Mouse (Mus musculus) lung, embryonic 16.5 days (tissue): ENCODE measurements around the gene Sap30l. TPM values are rescaled to one million over a fixed set of nuclear protein-coding genes. Genes with fewer than 3 reads are reported as not detected.

Experiments used
- ATAC-seq: fragments of 200-750 bp; cut with Nextera tagmentation; 2 replicates; pipeline ENCODE4 v1.8.0; 2017; ENCODE audit warnings: low read depth, mild to moderate bottlenecking, moderate library complexity
- H3K27ac ChIP-seq: fragments of 300-500 bp; sonication (generic); 2 replicates; pipeline ENCODE4 v1.5.1; 2014; ENCODE audit warnings: mild to moderate bottlenecking, control low read depth, low read length
- H3K27me3 ChIP-seq: fragments of 300-500 bp; sonication (generic); 2 replicates; pipeline ENCODE4 v1.6.1; 2014; ENCODE audit warnings: low read depth, low read length, mixed read lengths; ENCODE audit not compliant: control insufficient read depth, insufficient read depth
- H3K36me3 ChIP-seq: fragments of 300-500 bp; sonication (generic); 2 replicates; pipeline ENCODE4 v1.6.1; 2014; ENCODE audit warnings: low read length; ENCODE audit not compliant: control insufficient read depth, insufficient read depth
- H3K4me1 ChIP-seq: fragments of 300-500 bp; sonication (generic); replicated peaks from 2 replicates; pipeline ENCODE4 v1.6.1; 2014; ENCODE audit warnings: low read length, mixed read lengths; ENCODE audit not compliant: control insufficient read depth, insufficient read depth
- H3K4me2 ChIP-seq: fragments of 300-500 bp; sonication (generic); 2 replicates; pipeline ENCODE4 v1.6.1; 2014; ENCODE audit warnings: low read depth, low read length, control low read depth
- H3K4me3 ChIP-seq: fragments of 300-500 bp; sonication (generic); 2 replicates; pipeline ENCODE4 v1.5.1; 2014; ENCODE audit warnings: mild to moderate bottlenecking, low read length, control low read depth
- H3K9ac ChIP-seq: fragments of 300-500 bp; sonication (generic); 2 replicates; pipeline ENCODE4 v1.6.1; 2014; ENCODE audit warnings: low read length, control low read depth
- H3K9me3 ChIP-seq: fragments of 300-500 bp; sonication (generic); 2 replicates; pipeline ENCODE4 v1.6.1; 2016; ENCODE audit warnings: low read length; ENCODE audit not compliant: control insufficient read depth
- WGBS: fragments of 180-500 bp; shearing (Covaris S2); extraction: QIAGEN DNeasy Blood & Tissue Kit; methylation state at CpG from one replicate; pipeline ENCODE4 v1.1.7; 2014; 5-methylcytosine and 5-hydroxymethylcytosine counted together
- polyA plus RNA-seq: library from polyadenylated mRNA; unstranded; fragments of >200 nt; fragmentation: Nextera tagmentation; extraction: Ambion mirVana; gene quantifications from 2 replicates; pipeline ENCODE4 v1.2.1, GENCODE M21; 2015

Gene Sap30l
- polyA plus RNA-seq, 1 experiment from 2014 or later = 6.1 TPM

DNA sequence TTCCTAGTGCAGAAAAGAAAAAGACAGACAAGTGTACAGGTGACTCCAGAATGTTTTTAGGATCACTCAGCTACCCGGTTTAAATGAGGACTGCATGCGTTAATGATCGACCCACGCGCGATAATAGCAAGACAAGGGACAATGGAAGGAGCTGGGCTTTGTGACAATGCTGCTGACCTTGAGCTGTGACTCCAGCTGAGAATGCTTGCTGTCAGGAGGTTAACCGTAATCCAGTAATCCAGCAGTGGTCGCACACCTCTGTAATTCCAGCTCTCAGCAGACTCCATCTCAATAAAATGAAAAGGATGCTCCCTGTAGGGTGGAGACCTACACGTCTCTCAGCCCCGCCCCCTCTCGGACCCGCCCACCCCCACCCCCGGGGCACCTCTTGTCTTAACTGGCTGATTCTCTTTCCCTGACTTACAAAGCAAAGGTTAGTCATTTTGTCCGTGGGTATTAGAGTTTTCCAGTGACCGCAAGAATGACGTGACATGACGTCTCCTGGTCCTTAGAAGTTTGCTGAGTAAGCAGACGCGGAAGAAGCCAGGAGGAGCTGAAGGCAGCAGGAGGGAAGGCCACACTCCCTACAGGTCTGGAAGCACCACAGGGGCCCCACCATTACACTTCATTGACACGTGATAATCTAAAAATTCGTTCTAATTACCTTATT, 10.4 kb upstream of the Sap30l start:
- ATAC-seq = no peak
- no peak overlapping the region for H3K27ac ChIP-seq
- H3K27me3 ChIP-seq = no peaks in the 10 kb centered on the region
- no peaks in the 10 kb centered on the region for H3K36me3 ChIP-seq
- no peak overlapping the region for H3K9ac ChIP-seq
- H3K4me1 ChIP-seq = no peaks in the 10 kb centered on the region
- no peaks in the 10 kb centered on the region for H3K9me3 ChIP-seq
- 28% methylated on average over 21 of the region's 21 CpGs for whole genome bisulfite sequencing
- H3K4me3 ChIP-seq = no peak overlapping the region
- H3K4me2 ChIP-seq = no peak overlapping the region

- Histone ChIP-seq H3K4me1 (peaks cover 2% of the 10 kb centered on the region), H3K9ac (no peak overlapping the region), H3K4me2 (no peak overlapping the region), H3K27ac (no peak overlapping the region), H3K9me3 (no peaks in the 10 kb centered on the region), H3K27me3 (no peaks in the 10 kb centered on the region), H3K4me3 (no peak overlapping the region), H3K36me3 (no peaks in the 10 kb centered on the region)
- 32% methylated on average over 6 of the region's 6 CpGs for WGBS
- ATAC-seq = no peak
These were observed 6.4 kb upstream of the Sap30l start for GRCm38 (mm10) chr11:57795086-57795485.

GRCm38 (mm10) chr11:57797828-57798227, 3.6 kb upstream of the Sap30l start:
- 84% methylated on average over 8 of the region's 9 CpGs for WGBS

DNA sequence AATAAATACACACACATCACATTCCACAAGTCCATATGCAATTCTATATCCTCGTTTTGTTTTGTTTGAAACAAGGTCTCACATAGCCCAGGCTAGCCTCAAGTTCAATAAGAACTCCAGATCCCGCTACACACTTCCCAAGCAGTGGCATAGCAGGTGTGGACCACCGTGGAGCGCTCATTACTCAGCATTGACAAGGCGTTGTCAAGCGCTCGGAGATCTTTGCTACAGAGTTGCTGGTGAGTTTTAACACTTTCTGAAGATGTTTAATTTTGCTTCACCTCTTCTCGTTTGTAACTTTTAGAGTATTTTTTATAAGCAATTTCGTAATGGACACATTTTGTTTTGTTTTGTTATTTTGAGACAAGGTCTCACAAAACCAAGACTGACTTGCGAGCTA, 2.0 kb upstream of the Sap30l start:
- H3K4me2 ChIP-seq = no peak overlapping the region
- ATAC-seq = no peak
- peaks cover 19% of the 10 kb centered on the region for H3K4me1 ChIP-seq
- H3K27me3 ChIP-seq = no peaks in the 10 kb centered on the region
- H3K4me3 ChIP-seq = no peak overlapping the region
- WGBS = 68% methylated on average over 10 of the region's 10 CpGs
- H3K27ac ChIP-seq = no peak overlapping the region
- H3K9ac ChIP-seq = no peak overlapping the region
- no peaks in the 10 kb centered on the region for H3K36me3 ChIP-seq
- no peaks in the 10 kb centered on the region for H3K9me3 ChIP-seq

More at GRCm38 (mm10) chr11:57797828-57798227, 3.6 kb upstream of the Sap30l start:
- no peaks in the 10 kb centered on the region for H3K9me3 ChIP-seq
- no peaks in the 10 kb centered on the region for H3K27me3 ChIP-seq
- H3K4me1 ChIP-seq = peaks cover 11% of the 10 kb centered on the region
- H3K4me2 ChIP-seq = no peak overlapping the region
- no peaks in the 10 kb centered on the region for H3K36me3 ChIP-seq
- H3K9ac ChIP-seq = no peak overlapping the region
- ATAC-seq = no peak
- no peak overlapping the region for H3K4me3 ChIP-seq
- no peak overlapping the region for H3K27ac ChIP-seq

DNA sequence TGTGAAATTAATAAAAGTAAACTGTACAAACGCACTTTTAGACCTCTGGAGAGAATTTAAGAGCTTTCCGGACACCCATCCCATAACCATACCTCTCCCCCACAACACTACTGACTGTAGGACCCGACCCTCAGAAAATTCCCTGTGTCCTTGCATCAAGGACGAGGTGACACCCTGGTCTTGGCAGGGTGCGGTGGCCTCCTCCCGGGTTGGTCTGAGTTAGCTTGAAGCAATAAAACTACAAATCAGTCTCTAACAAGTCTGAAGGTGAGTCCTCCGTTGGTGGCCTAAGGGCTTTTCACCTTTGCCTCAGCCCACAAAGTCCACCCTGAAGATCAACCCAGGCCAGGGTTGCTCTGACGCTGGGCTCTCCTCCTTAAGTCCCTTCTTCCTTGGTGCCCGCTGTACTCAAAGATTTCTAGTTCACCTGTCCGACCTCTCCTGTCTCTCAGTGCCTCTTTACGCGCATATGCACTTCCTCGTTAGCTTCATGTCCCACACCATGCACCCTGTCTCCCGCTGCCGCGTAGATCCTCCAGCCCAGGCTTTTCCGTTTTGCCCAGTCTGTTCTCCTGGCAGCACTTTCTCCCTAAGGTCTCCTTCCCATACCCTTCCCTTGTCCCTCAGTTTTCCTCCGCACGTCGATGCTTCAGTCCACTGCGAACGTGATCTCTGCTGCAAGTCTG, 1.0 kb upstream of the Sap30l start:
- no peak for ATAC-seq

DNA sequence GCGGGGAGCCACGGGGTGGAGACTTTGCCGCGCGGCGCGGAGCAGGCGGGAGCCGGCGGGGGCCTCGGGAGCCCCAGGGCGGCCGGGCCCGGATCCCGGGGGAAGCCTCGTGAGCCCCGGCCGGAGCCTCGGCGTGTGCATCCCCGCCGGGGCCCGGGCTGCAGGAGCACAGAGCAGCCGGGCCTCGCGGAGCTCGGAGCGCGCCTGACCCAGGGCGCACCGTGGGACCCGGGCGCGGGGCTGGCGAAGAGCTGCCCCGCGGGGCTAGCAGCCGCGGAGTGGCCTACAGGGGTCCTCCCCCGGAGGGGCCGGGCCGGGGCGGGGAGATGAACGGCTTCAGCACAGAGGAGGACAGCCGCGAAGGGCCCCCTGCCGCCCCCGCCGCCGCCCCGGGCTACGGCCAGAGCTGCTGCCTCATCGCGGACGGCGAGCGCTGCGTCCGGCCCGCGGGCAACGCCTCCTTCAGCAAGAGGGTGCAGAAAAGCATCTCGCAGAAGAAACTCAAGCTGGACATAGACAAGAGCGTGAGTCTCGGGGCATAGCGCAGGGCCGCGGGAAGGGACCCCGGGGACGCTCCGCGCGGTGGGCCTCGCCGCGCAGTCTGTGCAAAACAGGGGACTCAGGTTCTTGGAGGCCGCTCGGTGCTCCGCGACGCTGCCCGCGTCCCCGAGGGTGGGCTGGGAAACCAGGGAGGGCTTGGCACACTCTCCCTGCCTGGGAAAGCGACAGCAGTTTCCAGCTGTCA, 501 bp downstream of the Sap30l start:
- WGBS = under 1% methylated on average over 81 of the region's 85 CpGs
- ATAC-seq = peak; percentile 72

More for the DNA sequence above, 1.0 kb upstream of the Sap30l start:
- Histone ChIP-seq H3K9me3 (no peaks in the 10 kb centered on the region), H3K27ac (peak overlapping the region; percentile 52), H3K4me3 (peak overlapping the region; percentile 90), H3K4me1 (peaks cover 19% of the 10 kb centered on the region), H3K4me2 (peak overlapping the region; percentile 94), H3K36me3 (no peaks in the 10 kb centered on the region), H3K27me3 (no peaks in the 10 kb centered on the region), H3K9ac (peak overlapping the region; percentile 92)
- WGBS = 15% methylated on average over 22 of the region's 22 CpGs

GRCm38 (mm10) chr11:57802511-57802870, 1.1 kb downstream of the Sap30l start:
- Histone ChIP-seq H3K9me3 (no peaks in the 10 kb centered on the region), H3K4me1 (peaks cover 19% of the 10 kb centered on the region), H3K9ac (peak overlapping the region; percentile 92), H3K36me3 (peaks cover 2% of the 10 kb centered on the region; the same call in 1 of the 2 replicates), H3K4me3 (peak overlapping the region; percentile 90), H3K4me2 (peak overlapping the region; percentile 99), H3K27ac (peak overlapping the region; percentile 29), H3K27me3 (no peaks in the 10 kb centered on the region)
- WGBS = under 1% methylated on average over 18 of the region's 18 CpGs
- no peak for ATAC-seq

More for the DNA sequence above, 501 bp downstream of the Sap30l start:
- Histone ChIP-seq H3K27ac (peak overlapping the region; percentile 29), H3K9ac (peak overlapping the region; percentile 92), H3K9me3 (no peaks in the 10 kb centered on the region), H3K4me3 (peak overlapping the region; percentile 90), H3K4me1 (peaks cover 19% of the 10 kb centered on the region), H3K36me3 (0 out of 2 replicates have a peak, but pooled peaks cover 2% of the 10 kb centered on the region), H3K27me3 (no peaks in the 10 kb centered on the region), H3K4me2 (peak overlapping the region; percentile 99)

GRCm38 (mm10) chr11:57805047-57805446, 3.6 kb downstream of the Sap30l start:
- Histone ChIP-seq H3K4me3 (no peak overlapping the region), H3K27ac (no peak overlapping the region), H3K9ac (no peak overlapping the region), H3K27me3 (no peaks in the 10 kb centered on the region), H3K36me3 (peaks cover 11% of the 10 kb centered on the region), H3K4me1 (peaks cover 17% of the 10 kb centered on the region), H3K9me3 (no peaks in the 10 kb centered on the region), H3K4me2 (no peak overlapping the region)
- WGBS = 80% methylated on average over 3 of the region's 3 CpGs
- ATAC-seq = no peak
